Mouse (Mus musculus) gastrocnemius, adult 2 months (tissue): ENCODE measurements around the gene Fos. TPM values are rescaled to one million over a fixed set of nuclear protein-coding genes. Genes with fewer than 3 reads are reported as not detected.
"Not testable (repeated sequence)": the region's sequence is repeated elsewhere in the genome, so short reads cannot be mapped to it uniquely, and the experiment has no call there.

ENCODE experiments used
- DNase-seq: peaks from one replicate; pipeline ENCODE4 v3.0.0; 2022
- H3K27ac ChIP-seq: fragments of 200-600 bp; 2 replicates; pipeline ENCODE4 v1.8.1; 2022; ENCODE audit warnings: mild to moderate bottlenecking
- H3K4me3 ChIP-seq: fragments of 200-600 bp; 2 replicates; pipeline ENCODE4 v1.8.1; 2022; ENCODE audit warnings: mild to moderate bottlenecking, moderate library complexity
- CTCF ChIP-seq: fragments of 200-600 bp; IDR thresholded peaks from 2 replicates; pipeline ENCODE4 v1.8.1; 2022; ENCODE audit warnings: antibody characterized with exemption, mild to moderate bottlenecking, moderate library complexity
- intact Hi-C: fragments of 180-260 bp; cut with DNase I; formaldehyde crosslinking; loops from one replicate; pipeline ENCODE4 v1.15.1; 2025
- total RNA-seq, 2 experiments: library from RNA; stranded (reverse); gene quantifications; 2 replicates each; pipeline ENCODE4 v1.2.3; 2021

The Fos gene
- total RNA-seq, 2 experiments from 2014 or later: 3.6 to 8.7 TPM

GRCm38 (mm10) chr12:85521673-85522072 lies 48.0 kb downstream of the Fos start:
- peak; percentile 56 for DNase-seq

GRCm38 (mm10) chr12:85522631-85523388 lies 49.1 kb downstream of the Fos start:
- intact Hi-C loops: no loop called here
- Histone ChIP-seq H3K4me3 (no peak overlapping the region), H3K27ac (peak overlapping the region; percentile 61)
- no peak for TF ChIP-seq CTCF
- no peak for DNase-seq

More at GRCm38 (mm10) chr12:85521673-85522072, 48.0 kb downstream of the Fos start:
- Histone ChIP-seq H3K27ac (no peak overlapping the region), H3K4me3 (no peak overlapping the region)
- no peak for TF ChIP-seq CTCF
- intact Hi-C loops: no loop called here

GRCm38 (mm10) chr12:85523421-85524192 lies 49.9 kb downstream of the Fos start:
- intact Hi-C loops: no loop called here
- TF ChIP-seq CTCF: no peak
- no peak overlapping the region for H3K4me3 ChIP-seq
- H3K27ac ChIP-seq: peak overlapping the region; percentile 61
- DNase-seq: no peak

GRCm38 (mm10) chr12:85524193-85524858 lies 50.6 kb downstream of the Fos start:
- H3K4me3 ChIP-seq: no peak overlapping the region
- no peak for DNase-seq
- intact Hi-C loops: no loop called here
- peak overlapping the region; percentile 61 for H3K27ac ChIP-seq
- TF ChIP-seq CTCF: no peak

- intact Hi-C loops, DNase-seq, H3K27ac ChIP-seq, H3K4me3 ChIP-seq: not testable (repeated sequence)
Measured at GRCm38 (mm10) chr12:85524859-85525495, 51.3 kb downstream of the Fos start.

Other genes starting within 250 kb of the Fos start
- 10 to 100 TPM in 1 of 2 experiments, 1 to 10 TPM in 1; 8.9 to 10.6 TPM for gene Mlh3, start 203.3 kb upstream of the Fos start, total RNA-seq
- 10 to 100 TPM; 37.9 to 52.7 TPM for gene Acyp1, start 185.5 kb upstream of the Fos start, total RNA-seq
- gene Zc2hc1c, start 185.3 kb upstream of the Fos start, total RNA-seq: 1 to 10 TPM in 1 of 2 experiments, under 1 TPM in 1; 0.95 to 1.7 TPM
- 100 to 1,000 TPM in 1 of 2 experiments, 10 to 100 TPM in 1; 99.2 to 131 TPM for gene Nek9, start 134.5 kb upstream of the Fos start, total RNA-seq
- gene Tmed10, start 99.0 kb upstream of the Fos start, total RNA-seq: 100 to 1,000 TPM; 112 to 123 TPM
- gene Jdp2, start 125.1 kb downstream of the Fos start, total RNA-seq: 1 to 10 TPM; 3.9 to 8.8 TPM
- gene Batf, start 212.8 kb downstream of the Fos start, total RNA-seq: under 1 TPM in 1 of 2 experiments, not detected in 1; 0.33 TPM